ENCODE assay signal across 24 mouse cellular contexts in genomic region chr7:127313912-127314311, GRCm38 (mm10).
"Had no signal": no experiment of that assay in that cellular context is flagged by ENCODE, and none has a peak within 500 bp of the region (broad histone marks: within the 10 kb centered on the region; RNA-seq: fewer than 3 reads in every experiment).

No protein-coding gene starts in this region.

- ATAC-seq: liver, embryonic 12.5 days; midbrain, embryonic 13.5 days; midbrain, embryonic 16.5 days had no signal

- H3K9me3 ChIP-seq: limb, embryonic 10.5 days; limb, embryonic 13.5 days; liver, embryonic 12.5 days; liver, embryonic 15.5 days; lung, embryonic 15.5 days; megakaryocyte, embryonic 14.5 days; midbrain, embryonic 10.5 days; midbrain, embryonic 13.5 days; neural tube, embryonic 13.5 days had no signal

- DNase-seq: kidney, postnatal 25 days; layer of hippocampus, adult 9-11 months; liver; lung, adult 18-20 months; lung, postnatal 10 days; lung, postnatal 36 days; right cerebral cortex, adult 18-20 months; right cerebral cortex, postnatal 25 days; spleen, adult 18-20 months; thymus, adult 18-20 months; thymus, postnatal 36 days had no signal

- H3K27ac ChIP-seq: kidney, postnatal 0 days; layer of hippocampus, adult 2 months; limb, embryonic 10.5 days; limb, embryonic 13.5 days; liver, embryonic 12.5 days; liver, embryonic 15.5 days; lung, embryonic 15.5 days; midbrain, embryonic 10.5 days; midbrain, embryonic 13.5 days; neural tube, embryonic 13.5 days had no signal

- H3K9ac ChIP-seq: limb, embryonic 13.5 days; liver, embryonic 12.5 days; liver, embryonic 15.5 days; lung, embryonic 15.5 days; midbrain, embryonic 13.5 days; neural tube, embryonic 13.5 days had no signal

- H3K4me3 ChIP-seq: layer of hippocampus, adult 2 months; limb, embryonic 10.5 days; limb, embryonic 13.5 days; liver, embryonic 12.5 days; liver, embryonic 15.5 days; lung, embryonic 15.5 days; megakaryocyte, embryonic 14.5 days; midbrain, embryonic 10.5 days; midbrain, embryonic 13.5 days; myocyte; neural tube, embryonic 13.5 days had no signal

- H3K4me1 ChIP-seq: liver, embryonic 12.5 days; liver, embryonic 15.5 days; lung, embryonic 15.5 days; midbrain, embryonic 10.5 days; midbrain, embryonic 13.5 days; neural tube, embryonic 13.5 days had no signal

- H3K36me3 ChIP-seq: limb, embryonic 10.5 days; limb, embryonic 13.5 days; liver, embryonic 12.5 days; lung, embryonic 15.5 days; midbrain, embryonic 10.5 days; midbrain, embryonic 13.5 days; neural tube, embryonic 13.5 days had no signal

- H3K27me3 ChIP-seq: limb, embryonic 13.5 days; liver, embryonic 12.5 days; liver, embryonic 15.5 days; lung, embryonic 15.5 days; megakaryocyte, embryonic 14.5 days; midbrain, embryonic 13.5 days; neural tube, embryonic 13.5 days had no signal

- H3K4me2 ChIP-seq: limb, embryonic 13.5 days; liver, embryonic 12.5 days; liver, embryonic 15.5 days; lung, embryonic 15.5 days; midbrain, embryonic 13.5 days; neural tube, embryonic 13.5 days had no signal
